Mouse (Mus musculus): ENCODE results near the gene Rarres2.

DNA sequence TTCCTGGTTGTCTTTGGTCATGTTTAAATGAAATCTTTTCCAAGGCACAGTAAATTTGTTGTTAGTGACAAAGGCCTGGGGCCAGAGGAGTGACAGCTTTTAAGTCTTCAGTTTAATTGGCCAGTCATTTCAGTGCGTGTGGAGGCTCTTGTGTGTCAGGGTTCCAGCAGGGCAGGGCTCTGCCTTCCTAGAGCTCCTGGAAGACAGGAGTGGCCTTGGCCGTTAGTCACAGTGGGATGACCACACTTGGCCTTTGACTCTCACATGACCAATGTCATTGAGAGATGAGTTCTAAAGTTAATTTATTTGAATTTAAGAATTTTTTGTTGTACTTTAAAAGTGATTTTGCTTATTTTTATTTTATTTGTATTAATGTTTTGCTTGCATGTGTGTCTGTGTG lies 35.5 kb upstream of the Rarres2 start:
- TF ChIP-seq GATA1 (IDR thresholded peaks at IDR 0.05; ENCODE audit: low read length) (no peak), TAL1 (IDR thresholded peaks at IDR 0.05; ENCODE audit: low read length) (no peak)
